12 mouse cellular contexts compared by ENCODE assay signal in the genomic region with DNA sequence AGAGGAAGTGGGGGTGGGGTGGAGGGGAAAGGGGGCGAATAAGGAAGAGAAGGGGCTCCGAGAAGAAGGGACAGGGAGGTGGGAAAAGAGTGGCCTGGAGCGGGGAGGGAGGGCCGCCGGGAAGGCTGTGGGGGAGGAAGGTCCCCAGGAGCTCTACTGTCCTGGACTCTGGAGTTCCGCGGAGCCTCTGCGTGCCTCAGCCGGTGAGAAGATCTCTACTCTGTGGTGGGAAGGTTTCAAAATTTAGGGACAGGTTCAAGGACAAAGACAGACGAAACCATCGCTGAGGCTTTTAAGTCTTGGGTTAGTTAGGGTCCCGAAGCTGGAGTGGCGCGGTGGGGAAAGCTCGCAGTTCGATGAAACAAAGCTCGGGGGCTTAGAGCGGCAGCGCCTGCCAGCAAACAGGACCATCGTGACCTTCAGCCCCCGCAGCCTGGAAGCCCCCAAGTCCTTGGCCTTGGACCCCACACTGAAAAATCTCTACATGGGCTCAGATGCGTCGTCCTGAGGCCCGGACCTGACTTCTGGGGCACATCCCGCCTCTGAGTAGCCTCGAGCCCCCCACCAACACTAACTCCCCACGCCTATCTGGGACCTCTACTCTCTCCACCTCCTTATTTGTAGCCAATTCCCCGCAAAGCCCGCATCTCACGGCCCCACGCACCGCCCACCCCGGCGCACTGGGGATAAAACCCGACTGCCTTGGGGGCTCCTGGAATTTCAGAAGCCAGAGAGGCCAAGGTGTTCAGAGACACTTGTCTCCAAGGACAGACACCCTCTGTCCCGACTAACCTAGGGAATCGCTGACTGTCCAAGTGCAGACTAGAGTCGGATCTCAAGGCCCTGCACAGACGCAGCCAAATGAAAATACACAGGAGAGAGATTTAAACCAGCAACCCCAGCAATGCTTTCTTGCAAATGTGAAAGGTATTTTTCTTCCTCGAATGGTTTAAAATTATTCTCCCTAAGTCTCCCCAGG. TPM values are rescaled to one million over a fixed set of nuclear protein-coding genes. Genes with fewer than 3 reads are reported as not detected.
A peak's percentile ranks its signal among the peaks of the same experiment; 100 is the strongest.
DNase-seq lines count a peak whose midpoint lies in the region; ATAC-seq and TF ChIP-seq lines count a peak whose summit lies in the region.
"Had no signal": no experiment of that assay in that cellular context is flagged by ENCODE, and none has a peak within 500 bp of the region (broad histone marks: within the 10 kb centered on the region; RNA-seq: fewer than 3 reads in every experiment).

No protein-coding gene starts in this region.

- no peaks in the 10 kb centered on the region for H3K36me3 ChIP-seq in kidney, embryonic 14.5 days (ENCODE audit: control insufficient read depth, insufficient read depth, low read length)
- no peaks in the 10 kb centered on the region for H3K36me3 ChIP-seq in kidney, adult 2 months (ENCODE audit: control insufficient read depth, insufficient read depth, low read length)
- H3K36me3 ChIP-seq in MEL (ENCODE audit: control insufficient read depth in 1 of 2, insufficient read depth in 2 of 2, low read length in 2 of 2) (peaks cover 0 to 5% of the 10 kb centered on the region in 2 experiments; a peak in 1 of 4 replicates), myocyte (ENCODE audit: control insufficient read depth, insufficient read depth) (no peaks in the 10 kb centered on the region)
- H3K36me3 ChIP-seq in embryonic facial prominence, embryonic 10.5 days (replicated peaks), result no peaks in the 10 kb centered on the region

- TF ChIP-seq EP300 in MEL (IDR thresholded peaks at IDR 0.05; ENCODE audit: low read depth in 1 of 2, low read length in 2 of 2), result no peak

- no peak for ATAC-seq in kidney, embryonic 14.5 days (ENCODE audit: low FRiP score, low TSS enrichment)
- no peak for ATAC-seq in erythroblast, adult 5-6 weeks (replicated peaks; ENCODE audit: low FRiP score, poor library complexity, severe bottlenecking)
- ATAC-seq: activated CD4-positive, CD25-positive, alpha-beta regulatory T cell, adult 4 months had no signal

- TF ChIP-seq POLR2A in kidney, adult 2 months (IDR thresholded peaks at IDR 0.05; ENCODE audit: low read depth, low read length), result no peak
- TF ChIP-seq POLR2A in MEL (IDR thresholded peaks at IDR 0.05; ENCODE audit: control insufficient read depth in 1 of 2, insufficient read depth in 1 of 2, low read depth in 1 of 2, low read length in 2 of 2, poor library complexity in 1 of 2) (no peak), myocyte (IDR thresholded peaks at IDR 0.05; ENCODE audit: insufficient read length, low read depth) (no peak)

- no peaks in the 10 kb centered on the region for H3K9me3 ChIP-seq in kidney, embryonic 14.5 days (ENCODE audit: control insufficient read depth, low read length)
- H3K9me3 ChIP-seq in MEL (replicated peaks; ENCODE audit: insufficient read depth, low read length), result no peaks in the 10 kb centered on the region
- no peaks in the 10 kb centered on the region for H3K9me3 ChIP-seq in embryonic facial prominence, embryonic 10.5 days

- H3K4me2 ChIP-seq in kidney, embryonic 14.5 days (replicated peaks; ENCODE audit: low read depth, low read length), result no peak overlapping the region
- peak overlapping the region; percentile 55 for H3K4me2 ChIP-seq in myocyte (ENCODE audit: low read depth)

- no peak for DNase-seq in kidney, adult 2 months
- DNase-seq in MEL (ENCODE audit: low read depth, low spot score), result no peak
- peak; percentile 56 for DNase-seq in embryonic facial prominence, embryonic 10.5 days (ENCODE audit: low spot score)
- DNase-seq in thymus, postnatal 25 days, result no peak
- DNase-seq: cerebellum, adult 9-10 months had no signal

- H3K27ac ChIP-seq in kidney, embryonic 14.5 days (ENCODE audit: low read depth, low read length), result no peak overlapping the region
- H3K27ac ChIP-seq in kidney, adult 2 months (ENCODE audit: insufficient read depth, low read depth, low read length), result no peak overlapping the region
- H3K27ac ChIP-seq in MEL (ENCODE audit: control insufficient read depth, low read depth, low read length), result no peak overlapping the region
- H3K27ac ChIP-seq in embryonic facial prominence, embryonic 10.5 days (replicated peaks), result peak overlapping the region; percentile 48
- H3K27ac ChIP-seq: layer of hippocampus, adult 2 months had no signal

- peaks cover 93% of the 10 kb centered on the region for H3K27me3 ChIP-seq in kidney, embryonic 14.5 days (ENCODE audit: control insufficient read depth, insufficient read depth, low read length)
- H3K27me3 ChIP-seq in kidney, adult 2 months (replicated peaks; ENCODE audit: control insufficient read depth, insufficient read depth, low read length), result peaks cover 10% of the 10 kb centered on the region
- H3K27me3 ChIP-seq in MEL (ENCODE audit: control insufficient read depth in 1 of 2, insufficient read depth in 2 of 2, low read length in 2 of 2) (peaks cover 3 to 8% of the 10 kb centered on the region in 2 experiments), myocyte (ENCODE audit: control insufficient read depth, insufficient read depth, insufficient read length) (peaks cover 6% of the 10 kb centered on the region)
- peaks cover 100% of the 10 kb centered on the region for H3K27me3 ChIP-seq in embryonic facial prominence, embryonic 10.5 days (replicated peaks; ENCODE audit: low read depth, poor library complexity, severe bottlenecking)

- no peak for TF ChIP-seq RAD21 in MEL (IDR thresholded peaks at IDR 0.05; ENCODE audit: low read depth, low read length)

- no peaks in the 10 kb centered on the region for H3K4me1 ChIP-seq in kidney, embryonic 14.5 days (ENCODE audit: control insufficient read depth, insufficient read depth, low read length)
- H3K4me1 ChIP-seq in kidney, adult 2 months (ENCODE audit: control insufficient read depth, insufficient read depth, low read length), result no peaks in the 10 kb centered on the region
- H3K4me1 ChIP-seq in MEL (ENCODE audit: control insufficient read depth in 1 of 2, insufficient read depth in 2 of 2, low read length in 2 of 2), result peaks cover 0 to 2% of the 10 kb centered on the region in 2 experiments; a peak in 1 of 4 replicates
- H3K4me1 ChIP-seq in embryonic facial prominence, embryonic 10.5 days, result peaks cover 14% of the 10 kb centered on the region

- TF ChIP-seq CTCF in kidney, adult 2 months (conservative IDR thresholded peaks at IDR 0.05; ENCODE audit: insufficient read depth, insufficient read length, low read depth, low read length), result no peak
- no peak for TF ChIP-seq CTCF in MEL (IDR thresholded peaks at IDR 0.05 in 2 of 3, conservative IDR thresholded peaks at IDR 0.05 in 1 of 3; ENCODE audit: control insufficient read depth in 1 of 3, insufficient read depth in 1 of 3, low read depth in 2 of 3, low read length in 3 of 3, poor library complexity in 1 of 3, severe bottlenecking in 1 of 3)

- no peak overlapping the region for H3K9ac ChIP-seq in kidney, embryonic 14.5 days (ENCODE audit: low read depth, low read length)
- H3K9ac ChIP-seq in MEL (ENCODE audit: control insufficient read depth, low read depth, low read length, poor library complexity, severe bottlenecking), result no peak overlapping the region

- WGBS in kidney, embryonic 14.5 days, result under 1% methylated on average over 39 of the region's 40 CpGs
- whole genome bisulfite sequencing in kidney, adult 2 months, result 5% methylated on average over 40 of the region's 40 CpGs
- under 1% methylated on average over 40 of the region's 40 CpGs for WGBS in embryonic facial prominence, embryonic 10.5 days

- peak overlapping the region; percentile 7; the same call in 1 of the 2 replicates for H3K4me3 ChIP-seq in kidney, embryonic 14.5 days (ENCODE audit: low read length)
- H3K4me3 ChIP-seq in kidney, adult 2 months (ENCODE audit: insufficient read depth, low read depth, low read length), result no peak overlapping the region
- H3K4me3 ChIP-seq in MEL (ENCODE audit: control insufficient read depth in 1 of 2, insufficient read depth in 1 of 2, low read depth in 2 of 2, low read length in 2 of 2) (peak overlapping the region; percentile 16 to 37; a peak in 1 of 4 replicates), myocyte (no peak overlapping the region)
- H3K4me3 ChIP-seq in embryonic facial prominence, embryonic 10.5 days, result peak overlapping the region; percentile 24
- H3K4me3 ChIP-seq: layer of hippocampus, adult 2 months had no signal

- H3ac ChIP-seq in myocyte (ENCODE audit: control insufficient read depth, insufficient read length), result no peak overlapping the region

- H3K79me2 ChIP-seq in MEL (ENCODE audit: control insufficient read depth, insufficient read depth, low read length, poor library complexity), result no peaks in the 10 kb centered on the region
- no peaks in the 10 kb centered on the region for H3K79me2 ChIP-seq in myocyte (ENCODE audit: control insufficient read depth, insufficient read depth)

TF ChIP-seq in MEL, 35 proteins besides CTCF, POLR2A, EP300 and RAD21 (continues in another document):
- TF ChIP-seq SIN3A (IDR thresholded peaks at IDR 0.05; ENCODE audit: low read length) (no peak), POLR2AphosphoS2 (IDR thresholded peaks at IDR 0.05; ENCODE audit: low read length) (no peak), ZNF384 (IDR thresholded peaks at IDR 0.05; ENCODE audit: low read depth, low read length) (no peak), CHD1 (IDR thresholded peaks at IDR 0.05; ENCODE audit: low read depth, low read length) (no peak), ZKSCAN1 (IDR thresholded peaks at IDR 0.05; ENCODE audit: low read depth, low read length) (no peak), USF2 (IDR thresholded peaks at IDR 0.05; ENCODE audit: borderline replicate concordance in 1 of 2, insufficient read depth in 1 of 2, low read depth in 1 of 2, low read length in 2 of 2) (no peak)

TF ChIP-seq in myocyte, 11 proteins besides CTCF, POLR2A, EP300 and RAD21 (continues in another document):
- TF ChIP-seq CEBPB (IDR thresholded peaks at IDR 0.05; ENCODE audit: insufficient read depth, poor library complexity, severe bottlenecking) (no peak), POLR2AphosphoS2 (IDR thresholded peaks at IDR 0.05; ENCODE audit: insufficient read length, low read depth) (no peak), MAX (IDR thresholded peaks at IDR 0.05; ENCODE audit: low read depth) (no peak), REST (IDR thresholded peaks at IDR 0.05; ENCODE audit: insufficient read depth, insufficient read length) (no peak), USF1 (IDR thresholded peaks at IDR 0.05; ENCODE audit: low read depth) (no peak), E2F4 (IDR thresholded peaks at IDR 0.05; ENCODE audit: insufficient read depth) (no peak), SRF (IDR thresholded peaks at IDR 0.05; ENCODE audit: control insufficient read depth, insufficient read length, low read depth) (no peak)

RNA-seq across cellular contexts. Expression of a gene that starts 5.3 kb away (rescaled TPM):
- 0.14 TPM in 1 of 2 replicates, not detected in the other for polyA plus RNA-seq in kidney, embryonic 14.5 days (2014; fragmentation: Nextera tagmentation; extraction: Ambion mirVana)
- not detected in 2 replicates for polyA plus RNA-seq in kidney, adult 2 months (2012; rRNA removed)
- not detected in 2 replicates for total RNA-seq in MEL (2012; rRNA removed)
- not detected for polyA plus RNA-seq in MEL (2012; ENCODE audit: insufficient read depth in 1 of 2, insufficient read length in 2 of 2, low read depth in 1 of 2, low replicate concordance in 2 of 2, missing spikeins in 1 of 2)
- 3.7 and 4.1 TPM in 2 replicates for polyA plus RNA-seq in embryonic facial prominence, embryonic 10.5 days (2016; fragmentation: Nextera tagmentation; extraction: Ambion mirVana)
- polyA plus RNA-seq in myocyte (2012; fragmentation: generic; extraction: Trizol), result not detected
- total RNA-seq in erythroblast, adult 5-6 weeks (2015; ENCODE audit: low replicate concordance), result 1.7 TPM in 1 of 2 replicates, not detected in the other
- not detected in 2 replicates for total RNA-seq in erythroblast, adult 5-6 weeks (2017; ENCODE audit: low replicate concordance)
- total RNA-seq: granulocyte monocyte progenitor cell, adult 5-6 weeks; layer of hippocampus, adult 2 months; left cerebral cortex, postnatal 10 days had no signal
- polyA plus RNA-seq: activated CD4-positive, CD25-positive, alpha-beta regulatory T cell, adult 4 months had no signal

Comparison
In these comparisons a context has a peak if more than half of its experiments do, and no peak if none do; other contexts are left out.
1. H3K4me3 ChIP-seq: peak in kidney, embryonic 14.5 days (single experiment), MEL (2 of 2) and embryonic facial prominence, embryonic 10.5 days (single experiment); none in kidney, adult 2 months (single experiment) and myocyte (single experiment).